Mouse (Mus musculus) MEL (cell line): ENCODE results near the gene Comt.

Experiments
- BHLHE40 ChIP-seq: IDR thresholded peaks from 2 replicates; pipeline ENCODE4 v1.6.1; 2012; ENCODE audit warnings: low read depth, mild to moderate bottlenecking, inconsistent platforms, low read length, improper control_type of control experiment, borderline replicate concordance
- CTCF ChIP-seq, 3 experiments: IDR thresholded peaks in 2 of 3; conservative IDR thresholded peaks in 1 of 3; 2 replicates each; pipeline ENCODE4 v1.5.1; 2011 to 2012; ENCODE audit warnings: low read length in 3 of 3, low read depth in 2 of 3, mild to moderate bottlenecking in 2 of 3, improper control_type of control experiment in 1 of 3, inconsistent platforms in 1 of 3, mixed read lengths in 1 of 3, moderate library complexity in 1 of 3; ENCODE audit not compliant: control insufficient read depth in 1 of 3, insufficient read depth in 1 of 3, poor library complexity in 1 of 3, severe bottlenecking in 1 of 3
- EP300 ChIP-seq, 2 experiments: IDR thresholded peaks; 2 replicates each; pipeline ENCODE4 v1.6.1; 2011; ENCODE audit warnings: improper control_type of control experiment in 2 of 2, low read length in 2 of 2, low read depth in 1 of 2, mild to moderate bottlenecking in 1 of 2
- MYC ChIP-seq: IDR thresholded peaks from 2 replicates; pipeline ENCODE4 v1.6.1; 2011; ENCODE audit warnings: low read depth, mild to moderate bottlenecking, low read length, improper control_type of control experiment, moderate library complexity
- SIN3A ChIP-seq: IDR thresholded peaks from 2 replicates; pipeline ENCODE4 v1.6.1; 2012; ENCODE audit warnings: low read length, improper control_type of control experiment, inconsistent platforms
- TAL1 ChIP-seq: IDR thresholded peaks from 2 replicates; pipeline ENCODE4 v1.6.1; 2012; ENCODE audit warnings: mild to moderate bottlenecking, inconsistent platforms, low read length, moderate library complexity, mixed read lengths

DNA sequence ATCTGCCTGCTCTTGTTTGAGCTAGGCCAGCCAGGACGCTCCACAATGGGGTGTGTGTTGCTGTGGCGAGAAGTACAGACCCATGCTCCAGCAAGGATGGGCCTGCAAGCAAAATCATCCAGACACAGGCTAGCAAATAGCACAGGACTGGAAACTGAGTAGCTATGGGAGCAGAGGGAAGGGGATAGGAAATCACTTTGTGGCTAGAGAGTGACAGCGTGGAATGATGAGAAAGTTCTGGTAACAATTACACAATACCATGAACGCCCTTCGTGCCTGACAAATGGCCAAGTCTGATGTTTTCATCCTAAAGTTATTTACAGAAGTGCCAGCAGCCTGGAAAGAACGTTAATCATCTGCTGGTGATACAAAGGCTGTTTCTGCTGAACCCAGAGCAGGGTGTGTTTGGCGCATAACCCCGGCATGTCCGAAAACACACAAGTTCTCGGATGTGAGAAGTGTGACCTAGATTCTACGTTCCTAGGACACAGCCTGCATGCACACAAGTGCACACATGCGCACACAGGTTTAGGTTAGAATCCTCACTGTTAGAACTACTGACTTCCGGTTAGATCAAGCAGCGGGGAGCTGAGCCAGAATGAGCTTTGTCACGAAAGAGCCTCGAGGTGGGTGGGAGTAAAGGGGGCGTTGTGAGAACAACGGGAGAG lies 10.4 kb downstream of the Comt start:
- no peak for TF ChIP-seq MYC
- TF ChIP-seq TAL1, result no peak
- no peak for TF ChIP-seq SIN3A
- TF ChIP-seq CTCF (IDR thresholded peaks at IDR 0.05 in 2 of 3, conservative IDR thresholded peaks at IDR 0.05 in 1 of 3; ENCODE audit: control insufficient read depth in 1 of 3, insufficient read depth in 1 of 3, low read depth in 2 of 3, low read length in 3 of 3, poor library complexity in 1 of 3, severe bottlenecking in 1 of 3), result no peak
- TF ChIP-seq BHLHE40, result no peak
- TF ChIP-seq EP300 (IDR thresholded peaks at IDR 0.05; ENCODE audit: low read depth in 1 of 2, low read length in 2 of 2), result no peak
